Comparison of ENCODE assay signal across 23 mouse cellular contexts in the genomic region with DNA sequence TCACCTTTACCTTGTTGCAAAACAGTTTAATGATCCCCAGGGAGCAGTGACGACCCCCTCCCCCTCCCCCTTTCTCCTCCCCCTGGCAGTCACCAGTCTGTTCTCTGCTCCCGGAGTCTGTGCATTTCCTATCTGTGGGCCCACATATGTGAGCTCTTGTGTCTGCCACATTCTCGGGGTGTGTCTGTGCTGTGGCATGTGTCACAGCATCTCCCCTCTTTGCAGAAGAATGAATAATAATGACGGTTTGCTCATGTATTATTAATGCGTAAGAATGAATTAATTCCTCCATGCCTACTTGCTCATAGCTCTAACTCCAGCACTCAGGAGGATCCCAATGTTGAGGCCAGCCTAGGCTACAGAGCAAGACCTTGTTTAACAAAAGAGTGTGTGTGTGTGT. TPM values are rescaled to one million over a fixed set of nuclear protein-coding genes. Genes with fewer than 3 reads are reported as not detected.
A peak's percentile ranks its signal among the peaks of the same experiment; 100 is the strongest.
DNase-seq lines count a peak whose midpoint lies in the region; ATAC-seq and TF ChIP-seq lines count a peak whose summit lies in the region.
"Had no signal": no experiment of that assay in that cellular context is flagged by ENCODE, and none has a peak within 500 bp of the region (broad histone marks: within the 10 kb centered on the region; RNA-seq: fewer than 3 reads in every experiment).

No protein-coding gene starts in this region.

- WGBS in midbrain, embryonic 11.5 days: 61% methylated on average over 5 of the region's 5 CpGs
- WGBS in midbrain, embryonic 10.5 days: 73% methylated on average over 5 of the region's 5 CpGs
- WGBS in forebrain, embryonic 14.5 days: 32% methylated on average over 5 of the region's 5 CpGs
- 28% methylated on average over 5 of the region's 5 CpGs for WGBS in forebrain, postnatal 0 days

- DNase-seq in midbrain, embryonic 11.5 days (ENCODE audit: low spot score, missing footprints): peak; percentile 81
- DNase-seq in midbrain, embryonic 10.5 days (ENCODE audit: low spot score): no peak
- DNase-seq in brain, embryonic 14.5 days (ENCODE audit: low read depth): peak; percentile 90
- DNase-seq in forebrain, embryonic 14.5 days (ENCODE audit: low spot score): peak; percentile 83
- peak; percentile 62 for DNase-seq in forebrain, postnatal 0 days
- DNase-seq in spleen, postnatal 10 days (ENCODE audit: low spot score in 2 of 2): no peak
- no peak for DNase-seq in cerebellum, adult 11-12 months
- DNase-seq: adrenal gland, adult 2 months; adrenal gland, postnatal 14 days; cerebellum, adult 18-20 months; cerebellum, adult 9-10 months; cerebellum, postnatal 14 days; gastrocnemius, postnatal 25 days; heart, adult 18-20 months; heart, postnatal 10 days; heart, postnatal 36 days had no signal

- H3K9me3 ChIP-seq in midbrain, embryonic 11.5 days (ENCODE audit: control insufficient read depth, low read length): no peaks in the 10 kb centered on the region
- H3K9me3 ChIP-seq in midbrain, embryonic 10.5 days (replicated peaks): no peaks in the 10 kb centered on the region
- H3K9me3 ChIP-seq in forebrain, embryonic 14.5 days (replicated peaks; ENCODE audit: control insufficient read depth, low read length): no peaks in the 10 kb centered on the region
- 0 out of 2 replicates have a peak, but pooled peaks cover 4% of the 10 kb centered on the region for H3K9me3 ChIP-seq in forebrain, postnatal 0 days (ENCODE audit: low read length)
- H3K9me3 ChIP-seq: heart, embryonic 15.5 days; intestine, embryonic 15.5 days had no signal

- peaks cover 9% of the 10 kb centered on the region for H3K4me1 ChIP-seq in midbrain, embryonic 11.5 days (ENCODE audit: control insufficient read depth, insufficient read depth, low read length)
- H3K4me1 ChIP-seq in midbrain, embryonic 10.5 days: peaks cover 28% of the 10 kb centered on the region
- H3K4me1 ChIP-seq in forebrain, embryonic 14.5 days (ENCODE audit: control insufficient read depth, insufficient read depth, low read length): peaks cover 16% of the 10 kb centered on the region
- peaks cover 8% of the 10 kb centered on the region for H3K4me1 ChIP-seq in forebrain, postnatal 0 days (ENCODE audit: insufficient read depth)
- H3K4me1 ChIP-seq: heart, embryonic 12.5 days had no signal

- H3K4me3 ChIP-seq in midbrain, embryonic 11.5 days (ENCODE audit: low read depth, low read length): no peak overlapping the region
- H3K4me3 ChIP-seq in midbrain, embryonic 10.5 days: no peak overlapping the region
- H3K4me3 ChIP-seq in forebrain, embryonic 14.5 days (ENCODE audit: low read depth, low read length): no peak overlapping the region
- H3K4me3 ChIP-seq in forebrain, postnatal 0 days (ENCODE audit: low read depth, low read length): no peak overlapping the region
- H3K4me3 ChIP-seq: heart, embryonic 12.5 days; heart, embryonic 15.5 days; hindbrain, embryonic 10.5 days; hindbrain, embryonic 13.5 days; intestine, embryonic 15.5 days had no signal

- H3K4me2 ChIP-seq in midbrain, embryonic 11.5 days: no peak overlapping the region
- H3K4me2 ChIP-seq in forebrain, embryonic 14.5 days (ENCODE audit: low read length): no peak overlapping the region
- H3K4me2 ChIP-seq in forebrain, postnatal 0 days (ENCODE audit: low read depth): no peak overlapping the region
- H3K4me2 ChIP-seq: heart, embryonic 12.5 days; heart, embryonic 15.5 days; hindbrain, embryonic 13.5 days; intestine, embryonic 15.5 days had no signal

- no peaks in the 10 kb centered on the region for H3K36me3 ChIP-seq in midbrain, embryonic 11.5 days (ENCODE audit: control insufficient read depth, insufficient read depth, low read length)
- H3K36me3 ChIP-seq in midbrain, embryonic 10.5 days: no peaks in the 10 kb centered on the region
- H3K36me3 ChIP-seq in forebrain, embryonic 14.5 days (ENCODE audit: control insufficient read depth, insufficient read depth, low read length): no peaks in the 10 kb centered on the region
- H3K36me3 ChIP-seq in forebrain, postnatal 0 days (ENCODE audit: insufficient read depth): no peaks in the 10 kb centered on the region
- H3K36me3 ChIP-seq: heart, embryonic 12.5 days; heart, embryonic 15.5 days; hindbrain, embryonic 10.5 days; hindbrain, embryonic 13.5 days; intestine, embryonic 15.5 days had no signal

- no peak overlapping the region for H3K27ac ChIP-seq in midbrain, embryonic 11.5 days (ENCODE audit: low read depth, low read length)
- no peak overlapping the region for H3K27ac ChIP-seq in midbrain, embryonic 10.5 days (replicated peaks)
- peak overlapping the region; percentile 52; the same call in 1 of the 2 replicates for H3K27ac ChIP-seq in forebrain, embryonic 14.5 days (ENCODE audit: low read depth, low read length)
- H3K27ac ChIP-seq in forebrain, postnatal 0 days (ENCODE audit: low read depth, low read length): no peak overlapping the region
- H3K27ac ChIP-seq: heart, embryonic 15.5 days; hindbrain, embryonic 10.5 days; hindbrain, embryonic 13.5 days; intestine, embryonic 15.5 days had no signal

- TF ChIP-seq CTCF in brain, embryonic 14.5 days (IDR thresholded peaks at IDR 0.05; ENCODE audit: borderline replicate concordance, extremely low read depth, insufficient read depth, insufficient read length): no peak
- TF ChIP-seq CTCF in forebrain, postnatal 0 days (IDR thresholded peaks at IDR 0.05; ENCODE audit: low read depth): no peak

- H3K27me3 ChIP-seq in midbrain, embryonic 11.5 days (ENCODE audit: control insufficient read depth, insufficient read depth, low read length): no peaks in the 10 kb centered on the region
- H3K27me3 ChIP-seq in midbrain, embryonic 10.5 days (ENCODE audit: low read depth, poor library complexity, severe bottlenecking): no peaks in the 10 kb centered on the region
- H3K27me3 ChIP-seq in forebrain, embryonic 14.5 days (replicated peaks; ENCODE audit: control insufficient read depth, insufficient read depth, low read length): no peaks in the 10 kb centered on the region
- H3K27me3 ChIP-seq in forebrain, postnatal 0 days (ENCODE audit: insufficient read depth, low read length): no peaks in the 10 kb centered on the region
- H3K27me3 ChIP-seq: heart, embryonic 12.5 days; heart, embryonic 15.5 days; hindbrain, embryonic 13.5 days; intestine, embryonic 15.5 days had no signal

- no peak overlapping the region for H3K9ac ChIP-seq in midbrain, embryonic 11.5 days (ENCODE audit: low read length)
- H3K9ac ChIP-seq in forebrain, embryonic 14.5 days (ENCODE audit: low read length): no peak overlapping the region
- H3K9ac ChIP-seq in forebrain, postnatal 0 days: no peak overlapping the region
- H3K9ac ChIP-seq: heart, embryonic 12.5 days; heart, embryonic 15.5 days; hindbrain, embryonic 13.5 days; intestine, embryonic 15.5 days had no signal

- no peak for ATAC-seq in midbrain, embryonic 11.5 days (ENCODE audit: low FRiP score)
- peak; percentile 85 for ATAC-seq in forebrain, embryonic 14.5 days
- peak; percentile 91 for ATAC-seq in forebrain, postnatal 0 days
- ATAC-seq: CD4-positive, CD25-positive, alpha-beta regulatory T cell, adult 4 months; hindbrain, embryonic 16.5 days; intestine, embryonic 15.5 days had no signal

- no peak for TF ChIP-seq POLR2A in brain, embryonic 14.5 days (IDR thresholded peaks at IDR 0.05; ENCODE audit: borderline replicate concordance, extremely low read depth, insufficient read depth, insufficient read length, poor library complexity, severe bottlenecking)

RNA-seq across cellular contexts. Expression of gene Wdr66, which starts 21.0 kb away (rescaled TPM):
- 4.7 and 5.5 TPM in 2 replicates for polyA plus RNA-seq in midbrain, embryonic 11.5 days (2014; fragmentation: Nextera tagmentation; extraction: Ambion mirVana)
- polyA plus RNA-seq in midbrain, embryonic 10.5 days (2016; fragmentation: Nextera tagmentation; extraction: Ambion mirVana): 7.6 and 10.7 TPM in 2 replicates
- polyA plus RNA-seq in brain, embryonic 14.5 days (2012; rRNA removed): 2.1 and 2.7 TPM in 2 replicates
- 2.3 and 2.4 TPM in 2 replicates for polyA plus RNA-seq in forebrain, embryonic 14.5 days (2014; fragmentation: Nextera tagmentation; extraction: Ambion mirVana)
- total RNA-seq in forebrain, postnatal 0 days (2014; rRNA removed): 1.8 and 4.4 TPM in 2 replicates
- polyA plus RNA-seq in forebrain, postnatal 0 days (2015; fragmentation: Nextera tagmentation; extraction: Ambion mirVana): 1.1 and 2.0 TPM in 2 replicates

Comparison
In these comparisons a context has a peak if more than half of its experiments do, and no peak if none do; other contexts are left out.
1. DNase-seq: peak in midbrain, embryonic 11.5 days (single experiment), brain, embryonic 14.5 days (single experiment), forebrain, embryonic 14.5 days (single experiment) and forebrain, postnatal 0 days (single experiment); none in midbrain, embryonic 10.5 days (single experiment), spleen, postnatal 10 days (0 of 2) and cerebellum, adult 11-12 months (single experiment).